Mouse (Mus musculus) midbrain, embryonic 10.5 days (tissue): ENCODE measurements around the gene Zfp992. TPM values are rescaled to one million over a fixed set of nuclear protein-coding genes. Genes with fewer than 3 reads are reported as not detected.
"Not testable (repeated sequence)": the region's sequence is repeated elsewhere in the genome, so short reads cannot be mapped to it uniquely, and the experiment has no call there.

Source experiments
- DNase-seq: peaks from one replicate; pipeline ENCODE4 v3.0.0-alpha.2; 2017; ENCODE audit warnings: low spot score
- H3K27ac ChIP-seq: fragments of 300-500 bp; sonication (generic); replicated peaks from 2 replicates; pipeline ENCODE4 v1.5.1; 2016; ENCODE audit warnings: mild to moderate bottlenecking
- H3K27me3 ChIP-seq: fragments of 300-500 bp; sonication (generic); 2 replicates; pipeline ENCODE4 v1.6.1; 2016; ENCODE audit warnings: low read depth, mild to moderate bottlenecking; ENCODE audit not compliant: poor library complexity, severe bottlenecking
- H3K36me3 ChIP-seq: fragments of 300-500 bp; sonication (generic); 2 replicates; pipeline ENCODE4 v1.6.1; 2016; ENCODE audit warnings: mild to moderate bottlenecking, moderate library complexity
- H3K4me1 ChIP-seq: fragments of 300-500 bp; sonication (generic); 2 replicates; pipeline ENCODE4 v1.6.1; 2016
- H3K4me3 ChIP-seq: fragments of 300-500 bp; sonication (generic); 2 replicates; pipeline ENCODE4 v1.5.1; 2016; ENCODE audit warnings: mild to moderate bottlenecking, moderate library complexity
- H3K9me3 ChIP-seq: fragments of 300-500 bp; sonication (generic); replicated peaks from 2 replicates; pipeline ENCODE4 v1.6.1; 2016; ENCODE audit warnings: mild to moderate bottlenecking
- WGBS: fragments of 180-500 bp; shearing (Covaris S2); methylation state at CpG from one replicate; pipeline ENCODE4 v1.1.7; 2016; 5-methylcytosine and 5-hydroxymethylcytosine counted together
- polyA plus RNA-seq: library from polyadenylated mRNA; unstranded; fragments of >200 nt; fragmentation: Nextera tagmentation; extraction: Ambion mirVana; gene quantifications from 2 replicates; pipeline ENCODE4 v1.2.1, GENCODE M21; 2016

Zfp992 gene
- polyA plus RNA-seq, 1 experiment from 2014 or later: 3.7 TPM

GRCm38 (mm10) chr4:146501727-146502126, 52.9 kb downstream of the Zfp992 start, which contains the start of gene Zfp981:
Zfp981 (plus strand) TSS chr4:146502027.
- 92% methylated on average over 4 of the region's 4 CpGs for WGBS
- not testable (repeated sequence) for H3K27me3 ChIP-seq, H3K36me3 ChIP-seq, H3K27ac ChIP-seq, DNase-seq, H3K4me1 ChIP-seq, H3K4me3 ChIP-seq
- peaks cover 56% of the 10 kb centered on the region for H3K9me3 ChIP-seq

GRCm38 (mm10) chr4:146509029-146509428, 60.2 kb downstream of the Zfp992 start:
- not testable (repeated sequence) for H3K4me1 ChIP-seq, H3K4me3 ChIP-seq, H3K36me3 ChIP-seq, DNase-seq, H3K27me3 ChIP-seq, H3K27ac ChIP-seq
- H3K9me3 ChIP-seq: peaks cover 29% of the 10 kb centered on the region
- WGBS: 97% methylated on average over 22 of the region's 24 CpGs

DNA sequence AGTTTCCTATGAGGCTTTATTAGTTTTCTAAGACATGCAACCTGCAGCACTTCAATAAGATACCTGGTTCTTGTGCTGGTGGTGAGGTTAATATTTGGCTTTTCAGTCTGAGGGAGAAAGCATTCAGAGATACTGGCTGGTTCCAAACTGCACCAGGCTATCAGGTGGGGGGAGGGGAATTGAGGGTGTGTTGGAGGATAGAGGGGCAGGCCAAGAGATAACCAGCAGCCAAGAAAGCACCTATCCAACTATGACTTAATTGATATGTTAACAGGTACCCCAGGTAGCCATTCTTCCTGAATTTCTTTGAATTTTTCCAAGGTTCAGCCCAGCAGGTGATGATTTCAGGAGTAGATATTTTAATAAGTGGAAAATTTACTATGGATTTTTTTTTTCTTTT, 63.0 kb downstream of the Zfp992 start:
- H3K36me3 ChIP-seq, H3K27ac ChIP-seq, H3K27me3 ChIP-seq, H3K4me1 ChIP-seq, H3K4me3 ChIP-seq, DNase-seq: not testable (repeated sequence)
- peaks cover 52% of the 10 kb centered on the region for H3K9me3 ChIP-seq

- H3K27me3 ChIP-seq: no peaks in the 10 kb centered on the region
- no peak for DNase-seq
- no peak overlapping the region for H3K4me3 ChIP-seq
- H3K27ac ChIP-seq: no peak overlapping the region
- no peaks in the 10 kb centered on the region for H3K4me1 ChIP-seq
- H3K36me3 ChIP-seq: no peaks in the 10 kb centered on the region
- H3K9me3 ChIP-seq: peaks cover 93% of the 10 kb centered on the region
- 66% methylated on average over 1 of the region's 1 CpGs for WGBS
Observed at GRCm38 (mm10) chr4:146516474-146516873, 67.7 kb downstream of the Zfp992 start.

DNA sequence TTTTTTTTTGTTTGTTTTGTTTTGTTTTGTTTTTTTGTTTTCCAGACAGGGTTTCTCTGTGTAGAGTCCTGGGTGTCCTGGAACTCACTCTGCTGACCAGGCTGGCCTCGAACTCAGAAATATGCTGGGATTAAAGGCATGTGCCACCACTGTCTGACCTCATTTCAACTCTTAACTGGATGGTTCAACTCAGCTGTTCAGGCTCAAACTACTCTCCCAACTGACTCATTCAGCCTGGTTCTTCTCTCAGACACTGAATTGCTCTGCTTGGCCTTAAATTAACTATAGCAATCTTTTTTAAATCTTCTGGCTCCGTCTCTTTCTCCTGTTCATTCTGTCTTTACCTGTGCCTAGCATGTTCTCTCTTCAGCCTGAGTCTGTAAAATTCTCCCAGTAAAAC, 68.3 kb downstream of the Zfp992 start:
- peaks cover 94% of the 10 kb centered on the region for H3K9me3 ChIP-seq
- not testable (repeated sequence) for H3K27me3 ChIP-seq, H3K36me3 ChIP-seq, DNase-seq, H3K4me1 ChIP-seq, H3K4me3 ChIP-seq, H3K27ac ChIP-seq
- 76% methylated on average over 2 of the region's 2 CpGs for WGBS

Other genes starting within 250 kb of the Zfp992 start
- gene Zfp981, start 53.0 kb downstream of the Zfp992 start, polyA plus RNA-seq: 0.11 TPM in 1 of 2 replicates, not detected in the other
- 3.1 TPM in 2 replicates for gene Zfp993, start 161.9 kb downstream of the Zfp992 start, polyA plus RNA-seq